Mouse (Mus musculus) megakaryocyte, embryonic 14.5 days (primary cell): ENCODE measurements around the gene Rab19.

Experiments used
- FLI1 ChIP-seq: IDR thresholded peaks from 2 replicates; pipeline ENCODE4 v1.6.1; 2012; ENCODE audit warnings: low read length, inconsistent platforms, mixed read lengths
- GATA1 ChIP-seq: IDR thresholded peaks from 3 replicates; pipeline ENCODE4 v1.6.1; 2012; ENCODE audit warnings: mixed read lengths, low read length, inconsistent platforms, borderline replicate concordance

DNA sequence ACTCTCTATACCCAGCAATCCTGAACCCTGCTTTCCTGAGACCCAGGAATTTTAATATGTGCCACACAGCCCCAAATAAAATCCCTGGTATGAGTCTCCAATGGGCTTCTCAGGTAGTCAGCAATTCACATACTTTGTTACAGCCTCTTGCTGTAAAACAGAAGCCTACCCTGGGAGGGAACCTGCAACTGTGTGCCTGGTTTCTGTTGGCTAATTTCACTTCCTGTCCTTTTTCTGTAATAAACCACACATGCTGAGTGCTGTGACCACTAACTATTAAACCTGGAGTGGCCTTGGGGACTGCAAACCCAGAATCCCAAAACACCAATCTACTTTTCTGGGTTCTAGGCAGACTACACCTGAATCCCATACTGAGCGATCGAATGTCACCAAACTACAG is 18.3 kb upstream of the Rab19 start:
- TF ChIP-seq GATA1 (no peak), FLI1 (no peak)
